Mouse (Mus musculus): Measurements from ENCODE around the gene Slc10a7.

Slc10a7 gene

DNA sequence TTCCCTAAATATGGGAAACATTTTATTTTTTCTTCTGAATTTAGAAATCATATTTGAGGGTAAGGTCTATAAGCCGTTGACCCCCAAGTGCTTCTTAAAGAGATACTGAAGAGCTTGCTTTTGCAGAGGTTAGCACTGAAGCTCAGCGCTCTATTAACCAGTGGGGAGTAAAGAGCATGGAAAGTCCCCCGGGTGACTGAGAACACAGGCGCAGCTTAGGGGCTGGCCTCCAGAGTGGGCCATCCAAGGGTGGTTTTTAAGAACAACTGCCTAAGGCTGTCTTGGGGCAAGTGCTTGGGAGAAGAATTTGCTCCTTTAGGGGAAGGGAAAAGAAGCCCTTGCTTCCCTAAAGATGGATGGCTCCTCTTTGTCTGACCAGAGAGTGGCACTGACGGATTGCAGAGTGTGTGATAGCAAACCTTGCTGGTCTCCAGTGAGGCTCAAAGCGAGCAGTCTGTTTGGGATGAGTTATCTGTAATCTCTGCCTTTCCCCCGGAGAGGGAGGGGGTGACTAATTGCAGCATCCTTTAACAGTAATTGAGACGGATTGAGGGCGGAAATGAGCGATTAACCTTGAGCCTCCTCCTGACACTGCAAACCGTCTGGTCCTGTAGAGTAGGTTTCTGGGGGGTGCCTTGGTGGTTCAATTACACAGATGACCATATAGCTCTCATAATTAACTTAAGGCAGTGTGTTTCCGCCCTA is 115.7 kb downstream of the Slc10a7 start:
- no peak for DNase-seq (ENCODE audit: low read depth)

DNA sequence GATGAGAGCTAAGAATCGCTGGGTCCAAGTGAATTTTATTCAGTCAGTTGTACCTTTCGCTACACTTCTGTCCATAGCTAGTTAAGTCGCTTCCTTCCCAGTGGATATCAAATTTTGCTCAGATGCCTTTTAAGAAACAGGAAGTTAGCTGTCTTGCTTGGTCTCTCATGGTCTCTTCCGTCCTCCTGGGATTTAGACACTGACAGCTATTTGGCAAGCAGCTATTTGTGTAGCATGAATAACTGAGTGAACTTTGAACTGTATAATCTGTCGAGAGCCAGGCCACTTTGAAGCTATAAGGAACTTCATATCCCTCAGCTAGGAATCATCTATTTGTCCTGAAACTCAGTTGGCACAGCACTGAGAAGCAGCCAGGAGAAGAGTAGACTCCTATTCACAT is 117.5 kb downstream of the Slc10a7 start:
- DNase-seq (ENCODE audit: low read depth) = no peak

DNA sequence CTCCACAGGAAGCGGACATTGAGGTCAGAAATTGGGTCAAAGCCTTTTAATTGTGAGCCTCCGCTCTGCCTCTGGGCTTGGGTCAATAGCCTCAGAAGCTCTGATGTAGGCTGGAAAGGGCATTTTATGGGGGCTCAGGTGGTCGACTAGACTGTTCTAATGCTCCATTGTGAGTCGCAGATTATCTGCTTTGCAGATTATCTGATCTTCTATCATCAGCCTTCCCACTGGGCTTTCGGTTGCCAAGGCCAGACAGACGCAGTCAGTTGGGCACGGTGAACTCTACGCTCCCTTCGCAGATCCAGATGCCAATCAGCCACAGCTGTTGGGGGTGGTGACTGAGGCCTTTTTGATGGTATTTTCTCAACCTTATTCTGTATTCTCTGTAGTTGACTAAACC is 118.6 kb downstream of the Slc10a7 start:
- no peak for DNase-seq (ENCODE audit: low read depth)

DNA sequence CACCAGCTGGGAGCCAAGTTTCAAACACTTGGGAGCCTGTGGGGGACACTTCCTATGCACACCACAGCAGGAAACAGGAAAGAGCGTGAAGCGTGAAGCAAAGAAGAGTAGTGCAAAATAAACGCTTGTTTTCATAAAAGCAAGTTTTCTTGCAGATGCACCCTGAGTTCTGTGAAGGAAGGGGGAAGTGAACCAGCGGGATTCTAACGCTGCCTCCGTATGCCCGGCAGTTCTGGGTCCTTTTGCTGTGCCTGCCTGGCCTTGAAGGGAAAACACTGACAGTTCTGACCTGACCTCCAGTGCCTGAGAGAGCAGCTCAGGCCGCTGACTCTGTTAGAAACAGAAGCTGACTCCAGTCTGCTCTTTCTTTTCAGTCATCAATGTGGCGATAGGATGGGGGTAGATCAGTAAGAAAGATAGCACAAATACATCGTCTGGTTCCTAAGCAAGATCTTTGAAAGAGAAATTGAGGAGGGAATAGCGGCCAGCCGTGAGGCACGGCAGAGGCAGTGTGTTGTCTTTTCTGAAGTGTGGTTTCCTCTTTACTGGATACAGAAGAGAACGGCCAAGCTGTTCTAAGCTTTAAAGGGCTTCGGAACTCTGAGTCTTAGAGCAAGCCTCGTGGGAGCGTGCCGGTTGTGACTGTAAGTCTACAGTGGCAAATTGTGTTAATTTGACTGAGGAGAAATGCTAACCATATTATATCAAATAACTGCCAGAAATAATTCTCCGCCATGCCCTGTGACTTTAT is 121.4 kb downstream of the Slc10a7 start:
- no peak for DNase-seq (ENCODE audit: low read depth)

DNA sequence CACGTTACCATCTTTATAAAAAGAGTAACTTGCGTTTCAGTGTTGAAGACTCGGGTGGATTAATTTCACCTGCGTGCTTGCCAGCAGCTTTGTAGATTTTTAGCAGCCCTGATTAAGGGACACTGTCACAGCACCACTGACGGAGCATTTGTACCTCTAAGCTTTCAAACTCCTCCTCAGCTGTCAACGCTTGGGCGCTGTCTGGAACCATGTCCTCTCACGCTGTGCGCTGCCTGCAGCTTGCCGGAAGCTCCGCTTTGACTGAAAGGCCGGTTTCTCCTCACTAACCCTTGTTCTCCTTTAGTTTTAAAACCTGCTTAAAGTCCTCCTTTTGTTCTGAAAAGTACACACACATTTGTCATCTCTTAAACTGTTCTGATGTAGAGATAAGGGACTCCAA is 123.9 kb downstream of the Slc10a7 start:
- DNase-seq (ENCODE audit: low read depth) = no peak

DNA sequence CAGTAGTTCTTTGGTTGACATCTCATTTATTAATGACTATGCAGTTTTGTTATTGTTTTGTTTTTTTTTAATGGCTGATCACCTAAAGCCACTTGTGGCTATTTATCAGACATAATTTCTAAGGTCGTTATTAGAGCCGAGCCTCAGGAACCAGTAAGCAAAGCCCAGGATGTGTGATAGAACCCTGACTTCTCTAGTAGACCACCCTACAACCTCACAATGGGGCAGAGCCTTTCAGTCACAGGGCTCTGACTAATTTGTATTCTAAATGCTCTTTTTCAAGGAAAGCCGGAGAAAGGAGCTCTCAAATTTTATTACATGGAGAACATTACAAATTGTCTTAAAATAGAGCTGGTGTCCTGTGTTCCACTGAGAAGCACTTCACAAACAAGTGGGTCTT is 124.9 kb downstream of the Slc10a7 start:
- DNase-seq (ENCODE audit: low read depth) = no peak

DNA sequence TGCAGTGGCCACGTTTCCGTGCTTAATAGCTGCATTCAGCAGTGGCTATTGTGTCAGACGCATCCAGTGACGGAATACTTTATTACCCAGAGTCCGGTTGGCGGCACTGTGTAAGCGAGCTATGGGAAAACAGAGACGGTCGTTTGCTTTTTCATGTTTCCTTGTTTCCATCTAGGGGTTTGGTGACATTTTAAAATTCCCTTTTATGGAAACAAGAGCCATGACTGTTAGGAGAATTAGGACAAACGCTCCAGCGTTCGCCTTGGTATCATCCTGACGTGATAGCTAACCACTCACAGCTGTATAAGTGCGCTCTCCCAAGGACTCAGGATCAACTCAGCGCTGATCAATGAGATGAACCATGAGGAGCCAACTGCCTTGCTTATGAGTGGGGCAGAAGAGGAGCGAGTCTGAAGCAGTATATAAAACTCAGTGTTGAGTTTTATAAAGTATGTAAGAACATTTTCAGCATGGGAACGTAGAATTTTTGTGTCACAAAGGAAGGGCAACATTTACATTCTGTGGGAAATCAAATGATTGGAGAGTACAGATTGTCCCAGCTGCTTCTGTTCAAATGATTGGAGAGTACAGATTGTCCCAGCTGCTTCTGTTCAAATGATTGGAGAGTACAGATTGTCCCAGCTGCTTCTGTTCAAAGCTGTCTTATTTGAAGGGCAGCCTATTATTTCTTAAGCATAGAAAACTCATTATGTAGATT is 125.5 kb downstream of the Slc10a7 start:
- DNase-seq (ENCODE audit: low read depth) = no peak

GRCm38 (mm10) chr8:78635241-78635771 is 126.2 kb downstream of the Slc10a7 start:
- DNase-seq (ENCODE audit: low read depth) = no peak

DNA sequence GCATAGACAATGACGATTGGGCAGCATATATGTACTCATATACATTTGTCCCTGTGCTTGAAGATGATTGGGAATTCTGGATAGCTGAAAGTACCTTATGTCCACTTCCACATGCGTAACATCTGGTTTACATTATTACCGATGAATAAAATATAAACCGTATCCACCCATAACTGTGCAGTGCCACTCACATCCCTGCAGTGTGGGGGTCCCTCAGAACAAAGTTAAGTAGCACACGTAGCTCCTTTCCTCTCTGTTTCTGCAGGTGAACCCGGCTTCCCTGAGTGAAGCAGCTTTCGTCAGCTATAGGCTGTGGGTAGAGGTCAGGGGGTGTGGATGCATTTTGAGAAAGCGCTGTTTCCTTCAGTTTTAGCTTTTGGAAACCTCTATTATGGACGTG is 132.8 kb downstream of the Slc10a7 start:
- no peak for DNase-seq (ENCODE audit: low read depth)

DNA sequence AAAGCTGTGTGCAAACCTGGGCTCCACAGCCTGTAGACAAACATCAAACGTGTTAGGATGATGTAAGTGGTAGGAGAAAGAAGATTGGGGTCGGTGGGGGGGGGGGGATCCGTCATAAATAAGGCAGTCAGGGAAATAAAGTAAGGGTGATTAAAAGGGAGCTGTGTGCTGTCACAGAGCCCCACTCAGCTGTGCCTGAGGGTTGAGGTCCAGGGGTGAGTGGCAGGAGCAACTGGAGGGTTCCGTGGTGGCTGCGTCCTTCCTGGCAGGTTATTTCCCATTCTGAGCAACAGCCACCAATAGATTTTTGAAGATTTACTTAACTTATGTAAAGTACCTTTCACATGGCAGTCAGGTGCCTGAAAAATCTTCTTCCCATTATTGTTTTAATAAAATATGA is 133.2 kb downstream of the Slc10a7 start:
- DNase-seq (ENCODE audit: low read depth) = no peak

DNA sequence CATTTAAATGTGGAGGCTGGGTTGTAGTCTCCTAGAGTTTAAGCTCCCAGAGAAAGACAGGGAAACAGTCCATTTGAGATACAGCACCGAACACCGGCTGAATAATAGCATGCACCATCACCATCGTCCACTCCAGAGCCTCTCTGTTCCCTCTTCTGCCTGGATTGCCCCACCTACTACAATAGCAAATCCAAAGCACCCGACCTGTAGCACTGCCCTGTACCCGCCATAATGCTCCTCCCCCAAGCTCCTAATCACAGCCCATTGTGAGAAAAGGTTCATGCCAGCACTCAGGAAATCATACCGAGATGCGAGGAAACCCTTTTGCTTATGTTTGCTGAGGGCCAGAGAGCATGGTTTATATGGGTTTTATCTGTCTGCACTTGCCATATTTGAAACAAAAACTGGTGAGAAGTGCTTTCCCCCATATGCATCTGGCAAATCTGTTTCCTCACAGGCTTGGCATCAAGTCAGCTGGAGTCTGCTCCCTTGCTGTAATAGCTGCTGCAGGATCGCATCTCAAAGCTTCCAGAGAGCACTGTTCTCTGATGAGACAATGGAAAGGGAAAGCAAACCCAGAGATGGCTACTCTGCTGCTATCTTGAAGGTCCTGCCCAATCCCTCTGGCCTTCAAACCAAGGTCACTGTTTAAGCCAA is 138.0 kb downstream of the Slc10a7 start:
- no peak for DNase-seq (ENCODE audit: low read depth)

GRCm38 (mm10) chr8:78647846-78648245 is 138.7 kb downstream of the Slc10a7 start:
- DNase-seq (ENCODE audit: low read depth) = no peak

- DNase-seq (ENCODE audit: low read depth) = peak; percentile 72
Measured at GRCm38 (mm10) chr8:78648918-78649317, 139.8 kb downstream of the Slc10a7 start.

GRCm38 (mm10) chr8:78651670-78652069 is 142.5 kb downstream of the Slc10a7 start:
- DNase-seq (ENCODE audit: low read depth) = no peak

DNA sequence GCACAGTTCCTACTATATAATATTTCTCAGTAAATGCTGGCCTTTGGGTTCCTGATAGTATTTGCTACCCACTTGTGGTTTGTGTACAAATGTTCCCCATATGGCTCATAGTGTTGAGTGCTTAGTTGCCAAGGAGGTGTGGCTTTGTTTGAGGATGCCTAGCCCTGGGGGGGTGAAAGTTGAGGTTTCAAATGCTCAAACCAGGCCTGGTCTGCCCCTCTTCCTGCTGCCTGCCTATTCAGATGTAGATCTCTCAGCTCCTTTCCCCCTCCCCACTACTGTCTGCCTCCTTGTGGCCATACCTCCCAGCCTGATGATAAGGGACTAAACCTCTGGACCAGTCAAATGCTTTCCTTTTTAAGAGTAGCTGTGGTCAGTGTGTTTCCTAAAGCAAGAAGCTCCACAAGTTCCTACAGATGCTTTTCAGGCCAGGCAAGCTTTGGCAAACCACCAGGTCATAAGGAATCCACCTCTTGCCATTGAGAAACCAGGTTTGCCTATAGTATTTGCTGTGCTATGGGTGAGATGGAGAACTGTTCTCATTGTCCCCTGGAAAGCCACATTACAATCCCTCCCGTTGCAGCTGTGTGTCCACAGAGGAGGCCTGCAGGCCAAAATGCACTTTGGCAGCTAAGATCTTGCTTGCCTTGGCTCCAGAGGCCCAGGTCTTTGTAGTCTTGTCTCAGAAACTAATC is 146.4 kb downstream of the Slc10a7 start:
- no peak for DNase-seq (ENCODE audit: low read depth)

DNA sequence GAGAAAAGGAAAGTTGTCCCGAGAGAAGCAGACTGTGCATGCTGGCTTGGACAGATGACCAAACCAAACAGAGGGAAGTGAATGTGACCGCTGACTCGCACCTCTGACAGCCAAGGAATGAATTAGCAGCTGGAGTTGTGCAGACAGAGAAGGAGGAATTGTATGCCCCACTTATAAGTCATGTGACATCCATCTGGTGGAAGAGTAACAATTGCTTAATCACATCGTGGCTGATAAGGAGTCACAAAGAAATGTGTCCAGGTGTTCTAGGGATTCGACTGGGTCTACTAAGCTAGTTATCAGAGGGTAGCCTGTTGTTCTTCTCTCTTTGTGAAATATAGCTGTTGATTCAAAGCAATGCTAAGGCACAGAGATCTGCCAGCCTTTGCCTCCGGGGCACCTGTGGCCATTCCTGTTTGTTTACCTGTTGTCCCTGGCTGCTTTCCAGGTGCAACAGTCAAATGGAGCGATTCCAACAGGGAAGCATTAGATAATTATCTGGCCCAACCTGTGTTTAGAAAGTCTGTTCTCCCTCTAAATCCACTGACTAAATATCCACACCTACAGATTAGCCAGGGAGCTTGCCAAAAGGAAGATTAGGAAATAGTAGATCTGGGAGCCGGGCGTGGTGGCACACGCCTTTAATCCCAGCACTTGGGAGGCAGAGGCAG is 147.7 kb downstream of the Slc10a7 start:
- no peak for DNase-seq (ENCODE audit: low read depth)

DNA sequence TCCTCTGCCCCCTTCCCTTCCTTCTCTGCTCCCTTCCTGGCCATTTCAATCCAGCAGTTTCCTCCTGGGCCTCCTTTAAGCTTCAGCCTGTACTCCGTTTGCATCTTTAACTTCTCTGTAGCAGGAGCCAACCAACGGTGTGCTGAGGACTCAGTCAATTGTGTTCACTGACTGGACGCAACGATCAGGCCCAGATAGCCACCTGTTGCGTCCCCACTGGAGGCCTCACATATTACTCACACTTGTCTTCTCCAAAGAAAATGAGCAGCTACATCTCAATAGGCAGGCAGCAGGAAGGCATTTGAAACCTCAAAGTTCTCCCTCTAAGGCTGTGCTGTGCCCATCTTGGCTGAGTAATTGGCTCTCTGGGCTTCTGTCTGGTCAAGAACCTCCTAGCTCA is 149.0 kb downstream of the Slc10a7 start:
- DNase-seq (ENCODE audit: low read depth) = no peak

DNA sequence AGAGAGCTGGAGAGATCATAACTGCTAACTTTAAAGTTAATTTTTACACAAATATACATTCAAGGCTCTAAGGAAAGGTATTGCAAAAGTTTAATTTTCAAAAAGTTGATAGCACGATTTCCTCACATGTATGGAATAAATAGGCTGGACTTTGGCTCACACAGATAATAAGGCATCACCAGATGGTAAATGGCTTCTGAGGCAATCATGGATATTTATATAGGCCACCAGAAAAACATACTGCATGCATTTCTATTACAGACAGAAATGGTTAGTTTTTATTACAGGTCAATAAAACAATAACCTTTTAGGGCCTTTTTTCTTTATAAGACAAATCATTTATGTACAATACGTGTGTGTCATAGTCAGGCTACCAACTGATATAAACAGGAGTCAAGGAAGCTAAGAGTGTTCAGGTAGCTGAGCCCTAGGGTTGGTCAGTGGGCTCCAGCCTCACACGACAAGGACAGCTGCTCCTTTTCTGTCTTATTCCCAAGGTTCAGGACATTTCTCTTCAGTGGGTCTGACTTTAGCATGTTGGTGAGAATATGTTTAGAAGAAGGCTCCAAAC is 150.6 kb downstream of the Slc10a7 start:
- DNase-seq (ENCODE audit: low read depth) = no peak

GRCm38 (mm10) chr8:78664306-78664940 is 155.3 kb downstream of the Slc10a7 start:
- DNase-seq (ENCODE audit: low read depth) = no peak

GRCm38 (mm10) chr8:78667399-78667798 is 158.3 kb downstream of the Slc10a7 start:
- no peak for DNase-seq (ENCODE audit: low read depth)

Data from fibroblast of lung, adult 2 months (primary cell).